Mouse (Mus musculus): Measurements from ENCODE around the gene Tcf23. TPM values are rescaled to one million over a fixed set of nuclear protein-coding genes. Genes with fewer than 3 reads are reported as not detected.

The Tcf23 gene
- total RNA-seq, 2 experiments from 2014 or later: 0.08 to 0.24 TPM

Other genes starting within 250 kb of the Tcf23 start
- gene Mapre3, start 154.0 kb upstream of the Tcf23 start, total RNA-seq (2021): 100 to 1,000 TPM; 191 to 193 TPM
- 10 to 100 TPM; 61.3 to 66.5 TPM for gene Tmem214, start 100.7 kb upstream of the Tcf23 start, total RNA-seq (2021)
- gene Agbl5, start 80.0 kb upstream of the Tcf23 start, total RNA-seq (2021): 10 to 100 TPM; 19.5 to 22.2 TPM
- gene Ost4, start 60.9 kb upstream of the Tcf23 start, total RNA-seq (2021): 100 to 1,000 TPM in 1 of 2 experiments, 10 to 100 TPM in 1; 98.0 to 102 TPM
- 1 to 10 TPM; 5.1 to 5.5 TPM for gene Emilin1, start 55.3 kb upstream of the Tcf23 start, total RNA-seq (2021)
- 1 to 10 TPM; 7.3 to 8.0 TPM for gene Khk, start 47.2 kb upstream of the Tcf23 start, total RNA-seq (2021)
- 10 to 100 TPM; 61.1 to 62.5 TPM for gene Cgref1, start 23.1 kb upstream of the Tcf23 start, total RNA-seq (2021)
- 100 to 1,000 TPM; 116 to 122 TPM for gene Preb, start 8.3 kb upstream of the Tcf23 start, total RNA-seq (2021)
- gene Atraid, start 79.7 kb downstream of the Tcf23 start, total RNA-seq (2021): 10 to 100 TPM; 72.4 to 77.2 TPM
- 10 to 100 TPM; 15.3 to 16.5 TPM for gene Slc5a6, start 80.3 kb downstream of the Tcf23 start, total RNA-seq (2021)
- 10 to 100 TPM; 21.5 to 25.4 TPM for gene Cad, start 86.1 kb downstream of the Tcf23 start, total RNA-seq (2021)
- not detected for gene Dnajc5g, start 137.6 kb downstream of the Tcf23 start, total RNA-seq (2021)
- 100 to 1,000 TPM; 101 to 118 TPM for gene Slc30a3, start 139.6 kb downstream of the Tcf23 start, total RNA-seq (2021)
- under 1 TPM; 0.86 to 0.97 TPM for gene Trim54, start 148.1 kb downstream of the Tcf23 start, total RNA-seq (2021)
- gene Ucn, start 170.2 kb downstream of the Tcf23 start, total RNA-seq (2021): 1 to 10 TPM; 1.1 TPM
- gene Mpv17, start 185.6 kb downstream of the Tcf23 start, total RNA-seq (2021): 10 to 100 TPM; 35.7 to 36.2 TPM
- 1 to 10 TPM; 1.6 to 3.9 TPM for gene Gm29609, start 211.2 kb downstream of the Tcf23 start, total RNA-seq (2021)
- gene Gtf3c2, start 211.5 kb downstream of the Tcf23 start, total RNA-seq (2021): 10 to 100 TPM; 59.8 to 60.6 TPM
- 10 to 100 TPM; 73.4 to 74.6 TPM for gene Snx17, start 224.6 kb downstream of the Tcf23 start, total RNA-seq (2021)
- gene Eif2b4, start 224.8 kb downstream of the Tcf23 start, total RNA-seq (2021): 10 to 100 TPM; 48.2 to 49.7 TPM
- gene Zfp513, start 233.6 kb downstream of the Tcf23 start, total RNA-seq (2021): 10 to 100 TPM; 25.0 to 26.5 TPM

All from left cerebral cortex, postnatal 10 days (tissue).